Mouse (Mus musculus) forebrain, embryonic 13.5 days (tissue): ENCODE measurements around the gene Cenpi. TPM values are rescaled to one million over a fixed set of nuclear protein-coding genes. Genes with fewer than 3 reads are reported as not detected.

Experiments
- polyA plus RNA-seq: library from polyadenylated mRNA; unstranded; fragments of >200 nt; fragmentation: Nextera tagmentation; extraction: Ambion mirVana; gene quantifications from 2 replicates; pipeline ENCODE4 v1.2.1, GENCODE M21; 2015

Gene Cenpi
- polyA plus RNA-seq, 1 experiment from 2014 or later, result 27.3 TPM

Other genes with a start within 250 kb of the Cenpi start
- gene Cstf2, start 248.9 kb upstream of the Cenpi start, polyA plus RNA-seq, result 59.8 and 68.3 TPM in 2 replicates
- 0.09 and 0.11 TPM in 2 replicates for gene Xkrx, start 146.0 kb upstream of the Cenpi start, polyA plus RNA-seq
- not detected in 2 replicates for gene Arl13a, start 120.6 kb upstream of the Cenpi start, polyA plus RNA-seq
- gene Nox1, start 86.1 kb upstream of the Cenpi start, polyA plus RNA-seq, result 0.08 and 0.21 TPM in 2 replicates
- 7.2 and 7.9 TPM in 2 replicates for gene Trmt2b, start 31.1 kb upstream of the Cenpi start, polyA plus RNA-seq
- 77.4 and 84.6 TPM in 2 replicates for gene Tmem35a, start 12.9 kb upstream of the Cenpi start, polyA plus RNA-seq
- 10.8 and 13.1 TPM in 2 replicates for gene Drp2, start 96.5 kb downstream of the Cenpi start, polyA plus RNA-seq
- gene Taf7l, start 168.4 kb downstream of the Cenpi start, polyA plus RNA-seq, result not detected in 2 replicates
- 56.7 and 60.7 TPM in 2 replicates for gene Timm8a1, start 233.8 kb downstream of the Cenpi start, polyA plus RNA-seq